Mouse (Mus musculus) stomach, adult 2 months (tissue): Measurements from ENCODE around the gene Apol9b. TPM values are rescaled to one million over a fixed set of nuclear protein-coding genes. Genes with fewer than 3 reads are reported as not detected.

Experiments used
- polyA plus RNA-seq: library from polyadenylated mRNA; depleted of rRNA; stranded (reverse); fragments of >200 nt; gene quantifications from 2 replicates; pipeline ENCODE4 v1.2.3, GENCODE M21; 2012; rRNA removed

The Apol9b gene
- polyA plus RNA-seq: 0.80 and 1.3 TPM in 2 replicates

GRCm38 (mm10) chr15:77728739-77729138 lies at the start of gene Apol9b:
Gene Apol9b, plus strand, starts transcription at chr15:77729039.

GRCm38 (mm10) chr15:77698656-77699055 lies 30.2 kb upstream of the Apol9b start, which contains the start of gene Apol7e:
Gene Apol7e, plus strand, starts transcription at chr15:77698857.

GRCm38 (mm10) chr15:77756848-77757247 lies 28.0 kb downstream of the Apol9b start, which contains the start of gene Apol8:
Gene Apol8, minus strand, starts transcription at chr15:77757003.

Other genes with a start within 250 kb of the Apol9b start
- not detected in 2 replicates for gene Apol11a, start 220.8 kb upstream of the Apol9b start, polyA plus RNA-seq
- gene Apol7c, start 195.7 kb upstream of the Apol9b start, polyA plus RNA-seq: 0.67 and 0.87 TPM in 2 replicates
- not detected in 2 replicates for gene 1700025B11Rik, start 167.1 kb upstream of the Apol9b start, polyA plus RNA-seq
- gene Apol10b, start 132.9 kb upstream of the Apol9b start, polyA plus RNA-seq: 0.06 TPM in 1 of 2 replicates, not detected in the other
- gene Gm36245, start 129.8 kb upstream of the Apol9b start, polyA plus RNA-seq: not detected in 2 replicates
- not detected in 2 replicates for gene Apol11b, start 85.8 kb upstream of the Apol9b start, polyA plus RNA-seq
- gene Apol7e, start 30.2 kb upstream of the Apol9b start, polyA plus RNA-seq: not detected in 2 replicates
- not detected in 2 replicates for gene Apol8, start 28.0 kb downstream of the Apol9b start, polyA plus RNA-seq
- 23.9 and 30.1 TPM in 2 replicates for gene Myh9, start 113.1 kb downstream of the Apol9b start, polyA plus RNA-seq
- 194 and 238 TPM in 2 replicates for gene Txn2, start 200.0 kb downstream of the Apol9b start, polyA plus RNA-seq
- 1.0 and 1.1 TPM in 2 replicates for gene Foxred2, start 227.7 kb downstream of the Apol9b start, polyA plus RNA-seq
- gene Eif3d, start 241.8 kb downstream of the Apol9b start, polyA plus RNA-seq: 78.2 and 129 TPM in 2 replicates